Mouse (Mus musculus): ENCODE data around the gene Stat2. TPM values are rescaled to one million over a fixed set of nuclear protein-coding genes. Genes with fewer than 3 reads are reported as not detected.
A peak's percentile ranks its signal among the peaks of the same experiment; 100 is the strongest.

Gene Stat2
- total RNA-seq (2014; rRNA removed; ENCODE audit: low replicate concordance) (8.2 and 10.0 TPM in 2 replicates), polyA plus RNA-seq (2015; fragmentation: Nextera tagmentation; extraction: Ambion mirVana) (6.0 and 6.2 TPM in 2 replicates)

DNA sequence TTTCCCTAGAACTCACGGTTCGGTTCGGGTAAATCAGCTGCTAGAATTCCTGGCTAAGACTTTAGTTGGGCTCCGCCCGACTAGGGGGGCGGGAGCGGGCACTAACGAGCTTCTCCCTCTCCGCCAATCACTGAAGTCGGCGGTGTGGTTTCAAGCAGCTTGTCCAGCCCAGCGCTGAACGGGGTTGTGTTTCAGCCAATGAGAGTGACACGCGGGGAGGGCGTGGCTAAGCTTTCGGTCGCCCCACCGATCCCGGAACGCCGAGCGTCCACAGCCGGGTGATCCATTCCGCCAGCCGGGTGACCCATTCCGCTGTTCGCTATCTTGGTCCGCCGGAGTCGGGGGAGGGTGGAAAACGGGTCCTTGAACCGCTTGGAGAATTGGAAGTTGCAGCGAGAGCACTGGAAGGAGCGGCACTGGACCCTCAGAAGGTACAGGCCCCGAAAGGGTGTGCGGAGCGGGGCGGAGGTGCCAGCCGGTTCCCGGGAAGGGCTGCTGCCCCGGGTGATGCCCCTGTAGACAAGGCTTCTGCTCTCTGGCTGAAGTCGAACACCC is at the start of gene Stat2:
Gene Stat2, plus strand, starts transcription at position 273 of the 555 bp plus-strand sequence.
- no peaks in the 10 kb centered on the region for H3K36me3 ChIP-seq (replicated peaks; ENCODE audit: control insufficient read depth, insufficient read depth, low read length)
- peak within 1 kb of the TSS; percentile 78 for H3K9ac ChIP-seq (replicated peaks; ENCODE audit: low read depth, low read length)
- peak within 1 kb of the TSS; percentile 88 for H3K27ac ChIP-seq (ENCODE audit: low read depth)
- TF ChIP-seq CTCF (IDR thresholded peaks at IDR 0.05; ENCODE audit: low read depth): no peak
- no peak for TF ChIP-seq EP300 (IDR thresholded peaks at IDR 0.05; ENCODE audit: low read depth)
- H3K27me3 ChIP-seq (ENCODE audit: control insufficient read depth, insufficient read depth, low read length): no peaks in the 10 kb centered on the region
- H3K9me3 ChIP-seq (replicated peaks; ENCODE audit: control insufficient read depth, low read length): no peaks in the 10 kb centered on the region
- ATAC-seq (ENCODE audit: insufficient read depth, low read depth) (peak; percentile 100), DNase-seq (ENCODE audit: low spot score) (peak; percentile 98)
- peak within 1 kb of the TSS; percentile 74 for H3K4me2 ChIP-seq (ENCODE audit: low read depth, low read length)
- H3K4me3 ChIP-seq (ENCODE audit: low read depth, low read length): peak within 1 kb of the TSS; percentile 88
- 1% methylated on average over 43 of the region's 43 CpGs for WGBS
- peaks cover 9% of the 10 kb centered on the region; the same call in 1 of the 2 replicates for H3K4me1 ChIP-seq (ENCODE audit: control insufficient read depth, insufficient read depth)

DNA sequence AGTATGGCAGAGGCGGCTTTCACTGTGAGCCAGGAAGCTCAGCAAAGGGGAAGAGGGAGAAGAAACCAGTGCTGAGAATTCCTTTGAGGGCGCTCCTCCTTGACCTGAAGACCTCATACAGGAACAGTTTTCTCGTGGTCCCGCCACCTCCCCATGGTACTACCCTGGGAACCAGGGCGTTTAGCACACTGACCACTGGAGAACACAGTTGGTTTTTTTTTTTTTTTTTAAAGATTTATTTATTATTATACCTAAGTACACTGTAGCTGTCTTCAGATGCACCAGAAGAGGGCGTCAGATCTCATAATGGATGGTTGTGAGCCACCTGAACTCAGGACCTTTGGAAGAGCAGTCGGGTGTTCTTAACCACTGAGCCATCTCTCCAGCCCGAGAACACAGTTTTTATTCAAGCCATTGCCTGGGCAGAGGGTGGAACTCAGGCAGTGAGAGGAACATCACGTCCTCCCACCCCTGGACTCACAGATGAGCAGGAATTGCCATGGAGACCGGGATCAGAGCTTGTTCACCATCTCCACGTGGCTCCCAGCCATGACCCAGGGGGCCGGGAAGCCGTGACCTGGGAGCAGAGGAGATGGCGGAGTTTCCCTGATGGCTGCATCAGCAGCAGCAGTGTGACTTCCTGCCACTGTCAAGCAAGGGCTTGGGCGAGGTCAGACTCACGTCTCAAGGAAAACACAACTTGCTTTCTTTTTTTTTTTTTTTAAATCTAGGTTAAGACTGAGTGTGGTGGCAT is 48.6 kb upstream of the Stat2 start:
- Histone ChIP-seq H3K9ac (replicated peaks; ENCODE audit: low read depth, low read length) (no peak overlapping the region), H3K9me3 (replicated peaks; ENCODE audit: control insufficient read depth, low read length) (no peaks in the 10 kb centered on the region), H3K4me3 (ENCODE audit: low read depth, low read length) (no peak overlapping the region), H3K4me1 (ENCODE audit: control insufficient read depth, insufficient read depth) (no peaks in the 10 kb centered on the region), H3K27ac (ENCODE audit: low read depth) (no peak overlapping the region), H3K27me3 (ENCODE audit: control insufficient read depth, insufficient read depth, low read length) (no peaks in the 10 kb centered on the region), H3K36me3 (replicated peaks; ENCODE audit: control insufficient read depth, insufficient read depth, low read length) (no peaks in the 10 kb centered on the region), H3K4me2 (ENCODE audit: low read depth, low read length) (no peak overlapping the region)
- DNase-seq (ENCODE audit: low spot score) (no peak), ATAC-seq (ENCODE audit: insufficient read depth, low read depth) (no peak)
- TF ChIP-seq CTCF (IDR thresholded peaks at IDR 0.05; ENCODE audit: low read depth) (no peak), EP300 (IDR thresholded peaks at IDR 0.05; ENCODE audit: low read depth) (no peak)
- 50% methylated on average over 16 of the region's 16 CpGs for WGBS

DNA sequence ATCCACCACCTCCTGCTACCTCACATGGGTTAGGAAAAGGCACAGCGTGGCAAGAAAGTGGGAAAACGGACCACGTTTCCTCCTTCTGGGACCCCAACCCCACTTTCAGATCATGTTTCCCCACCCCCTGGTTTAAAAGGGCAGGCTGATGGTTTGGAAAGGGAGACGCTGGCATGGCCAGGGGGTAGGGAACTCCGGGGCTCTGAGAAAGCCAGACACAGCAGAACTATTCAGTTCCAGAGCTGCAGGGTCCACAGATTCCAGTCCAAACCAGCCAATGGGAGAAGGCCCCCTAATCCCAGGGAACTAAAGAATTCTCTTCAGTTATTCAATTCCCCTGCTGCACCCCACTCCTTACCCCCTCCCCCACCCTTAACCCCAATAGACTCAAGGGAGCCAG is 45.3 kb upstream of the Stat2 start:
- Histone ChIP-seq H3K27ac (ENCODE audit: low read depth) (no peak overlapping the region), H3K9ac (replicated peaks; ENCODE audit: low read depth, low read length) (no peak overlapping the region), H3K27me3 (ENCODE audit: control insufficient read depth, insufficient read depth, low read length) (no peaks in the 10 kb centered on the region), H3K4me3 (ENCODE audit: low read depth, low read length) (no peak overlapping the region), H3K4me2 (ENCODE audit: low read depth, low read length) (no peak overlapping the region), H3K4me1 (ENCODE audit: control insufficient read depth, insufficient read depth) (no peaks in the 10 kb centered on the region), H3K9me3 (replicated peaks; ENCODE audit: control insufficient read depth, low read length) (no peaks in the 10 kb centered on the region), H3K36me3 (replicated peaks; ENCODE audit: control insufficient read depth, insufficient read depth, low read length) (no peaks in the 10 kb centered on the region)
- no peak for DNase-seq (ENCODE audit: low spot score)
- 47% methylated on average over 5 of the region's 5 CpGs for WGBS
- TF ChIP-seq EP300 (IDR thresholded peaks at IDR 0.05; ENCODE audit: low read depth) (no peak), CTCF (IDR thresholded peaks at IDR 0.05; ENCODE audit: low read depth) (no peak)
- no peak for ATAC-seq (ENCODE audit: insufficient read depth, low read depth)

GRCm38 (mm10) chr10:128225538-128225937 is 44.8 kb upstream of the Stat2 start, which contains the start of gene Mip:
Gene Mip, plus strand, starts transcription at chr10:128225838.
- H3K9me3 ChIP-seq (replicated peaks; ENCODE audit: control insufficient read depth, low read length): no peaks in the 10 kb centered on the region
- no peak within 1 kb of the TSS for H3K4me2 ChIP-seq (ENCODE audit: low read depth, low read length)
- WGBS: 62% methylated on average over 4 of the region's 4 CpGs
- no peaks in the 10 kb centered on the region for H3K4me1 ChIP-seq (ENCODE audit: control insufficient read depth, insufficient read depth)
- H3K4me3 ChIP-seq (ENCODE audit: low read depth, low read length): no peak within 1 kb of the TSS
- DNase-seq (ENCODE audit: low spot score) (no peak), ATAC-seq (ENCODE audit: insufficient read depth, low read depth) (no peak)
- no peak within 1 kb of the TSS for H3K27ac ChIP-seq (ENCODE audit: low read depth)
- H3K9ac ChIP-seq (replicated peaks; ENCODE audit: low read depth, low read length): no peak within 1 kb of the TSS
- TF ChIP-seq EP300 (IDR thresholded peaks at IDR 0.05; ENCODE audit: low read depth): no peak
- TF ChIP-seq CTCF (IDR thresholded peaks at IDR 0.05; ENCODE audit: low read depth): no peak
- H3K36me3 ChIP-seq (replicated peaks; ENCODE audit: control insufficient read depth, insufficient read depth, low read length): no peaks in the 10 kb centered on the region
- no peaks in the 10 kb centered on the region for H3K27me3 ChIP-seq (ENCODE audit: control insufficient read depth, insufficient read depth, low read length)

GRCm38 (mm10) chr10:128227592-128227991 is 42.8 kb upstream of the Stat2 start:
- Histone ChIP-seq H3K36me3 (replicated peaks; ENCODE audit: control insufficient read depth, insufficient read depth, low read length) (no peaks in the 10 kb centered on the region), H3K9ac (replicated peaks; ENCODE audit: low read depth, low read length) (no peak overlapping the region), H3K27ac (ENCODE audit: low read depth) (no peak overlapping the region), H3K9me3 (replicated peaks; ENCODE audit: control insufficient read depth, low read length) (no peaks in the 10 kb centered on the region), H3K4me3 (ENCODE audit: low read depth, low read length) (no peak overlapping the region), H3K4me2 (ENCODE audit: low read depth, low read length) (no peak overlapping the region), H3K4me1 (ENCODE audit: control insufficient read depth, insufficient read depth) (peaks cover 5% of the 10 kb centered on the region; the same call in 1 of the 2 replicates), H3K27me3 (ENCODE audit: control insufficient read depth, insufficient read depth, low read length) (no peaks in the 10 kb centered on the region)
- 61% methylated on average over 9 of the region's 9 CpGs for WGBS
- ATAC-seq (ENCODE audit: insufficient read depth, low read depth) (no peak), DNase-seq (ENCODE audit: low spot score) (no peak)
- TF ChIP-seq CTCF (IDR thresholded peaks at IDR 0.05; ENCODE audit: low read depth): no peak
- TF ChIP-seq EP300 (IDR thresholded peaks at IDR 0.05; ENCODE audit: low read depth): no peak

All from heart, postnatal 0 days (tissue).